Mouse (Mus musculus) intestine, embryonic 14.5 days (tissue): ENCODE measurements around the gene Ttc13. TPM values are rescaled to one million over a fixed set of nuclear protein-coding genes. Genes with fewer than 3 reads are reported as not detected.

Experiments
- polyA plus RNA-seq: library from polyadenylated mRNA; unstranded; fragments of >200 nt; fragmentation: Nextera tagmentation; extraction: Ambion mirVana; gene quantifications from 2 replicates; pipeline ENCODE4 v1.2.1, GENCODE M21; 2014

Gene Ttc13
- polyA plus RNA-seq, 1 experiment from 2014 or later, result 50.0 TPM

Other genes starting within 250 kb of the Ttc13 start
- gene Cog2, start 201.2 kb downstream of the Ttc13 start, polyA plus RNA-seq, result 35.3 and 38.2 TPM in 2 replicates
- gene Agt, start 152.3 kb downstream of the Ttc13 start, polyA plus RNA-seq, result 2.2 and 2.7 TPM in 2 replicates
- gene Capn9, start 145.9 kb downstream of the Ttc13 start, polyA plus RNA-seq, result 0.15 TPM in 1 of 2 replicates, not detected in the other
- gene 2310022B05Rik, start 58.6 kb downstream of the Ttc13 start, polyA plus RNA-seq, result 37.6 and 38.1 TPM in 2 replicates
- gene Arv1, start 156 bp upstream of the Ttc13 start, polyA plus RNA-seq, result 24.1 and 25.7 TPM in 2 replicates
- 6.5 and 6.9 TPM in 2 replicates for gene Fam89a, start 29.8 kb upstream of the Ttc13 start, polyA plus RNA-seq
- gene Trim67, start 71.1 kb upstream of the Ttc13 start, polyA plus RNA-seq, result 0.78 and 1.2 TPM in 2 replicates
- gene Gnpat, start 141.1 kb upstream of the Ttc13 start, polyA plus RNA-seq, result 103 and 105 TPM in 2 replicates
- gene 2810004N23Rik, start 141.1 kb upstream of the Ttc13 start, polyA plus RNA-seq, result 45.2 and 46.4 TPM in 2 replicates
- 7.5 and 7.7 TPM in 2 replicates for gene Exoc8, start 175.7 kb upstream of the Ttc13 start, polyA plus RNA-seq
- gene Sprtn, start 175.9 kb upstream of the Ttc13 start, polyA plus RNA-seq, result 7.9 and 8.8 TPM in 2 replicates
- 16.8 and 18.7 TPM in 2 replicates for gene Egln1, start 227.3 kb upstream of the Ttc13 start, polyA plus RNA-seq